Mouse (Mus musculus) C2C12 (cell line): ENCODE measurements around the gene Taf5l. TPM values are rescaled to one million over a fixed set of nuclear protein-coding genes. Genes with fewer than 3 reads are reported as not detected.
A peak's percentile ranks its signal among the peaks of the same experiment; 100 is the strongest.

Experiments
- H3K27me3 ChIP-seq: one replicate; pipeline ENCODE4 v1.6.1; 2011; ENCODE audit not compliant: control insufficient read depth, insufficient read depth, insufficient read length
- H3K36me3 ChIP-seq: one replicate; pipeline ENCODE4 v1.6.1; 2011; ENCODE audit not compliant: control insufficient read depth, insufficient read depth
- H3K4me3 ChIP-seq: one replicate; pipeline ENCODE4 v1.5.1; 2011; ENCODE audit warnings: mild to moderate bottlenecking, control low read depth; ENCODE audit not compliant: poor library complexity, insufficient read depth, severe bottlenecking
- H3K79me2 ChIP-seq: one replicate; pipeline ENCODE4 v1.6.1; 2011; ENCODE audit not compliant: control insufficient read depth, insufficient read depth
- H3K79me3 ChIP-seq: one replicate; pipeline ENCODE4 v1.6.1; 2011; ENCODE audit warnings: low read depth, control low read depth
- H3ac ChIP-seq: one replicate; pipeline ENCODE3; 2011; ENCODE audit warnings: low read depth; ENCODE audit not compliant: control insufficient read depth, insufficient read length
- CEBPB ChIP-seq: IDR thresholded peaks from one replicate; pipeline ENCODE4 v1.6.1; 2011; ENCODE audit warnings: low read depth, mild to moderate bottlenecking, control low read depth, moderate library complexity
- CTCF ChIP-seq: IDR thresholded peaks from one replicate; pipeline ENCODE4 v1.5.1; 2011; ENCODE audit not compliant: control insufficient read depth, insufficient read depth, insufficient read length
- FOSL1 ChIP-seq: IDR thresholded peaks from one replicate; pipeline ENCODE4 v1.8.0; 2011; ENCODE audit warnings: mild to moderate bottlenecking, low read length; ENCODE audit not compliant: poor library complexity, insufficient read depth, severe bottlenecking
- MAX ChIP-seq: IDR thresholded peaks from one replicate; pipeline ENCODE4 v1.6.1; 2011; ENCODE audit warnings: mild to moderate bottlenecking, control low read depth
- MYOD1 ChIP-seq: IDR thresholded peaks from one replicate; pipeline ENCODE4 v1.6.1; 2011; ENCODE audit warnings: low read depth; ENCODE audit not compliant: control insufficient read depth, insufficient read length
- MYOG ChIP-seq: IDR thresholded peaks from one replicate; pipeline ENCODE4 v1.6.1; 2011; ENCODE audit not compliant: control insufficient read depth, insufficient read length; ENCODE audit errors: extremely low read depth
- USF1 ChIP-seq: IDR thresholded peaks from one replicate; pipeline ENCODE4 v1.6.1; 2011; ENCODE audit warnings: low read depth, mild to moderate bottlenecking, control low read depth, moderate library complexity
- microRNA-seq: library from miRNA; unstranded; fragments of <30 nt; microRNA quantifications from one replicate; pipeline ENCODE4, GENCODE M21; 2019; ENCODE audit warnings: borderline microRNAs expressed
- polyA plus RNA-seq: library from polyadenylated mRNA; unstranded; fragments of >200 nt; fragmentation: generic; extraction: Trizol; gene quantifications from one replicate; pipeline ENCODE4 v1.2.1, GENCODE M21; 2012; ENCODE audit warnings: missing spikeins

Gene Taf5l
- polyA plus RNA-seq, 1 experiment: 26.2 TPM

- TF ChIP-seq FOSL1: no peak
- no peak for TF ChIP-seq CTCF
- TF ChIP-seq MYOG: no peak
- TF ChIP-seq USF1: no peak
- TF ChIP-seq MYOD1: no peak
- TF ChIP-seq MAX: no peak
- TF ChIP-seq CEBPB: no peak
- peak overlapping the region; percentile 92 for H3ac ChIP-seq
- peaks cover 21% of the 10 kb centered on the region for H3K79me3 ChIP-seq
- H3K27me3 ChIP-seq: no peaks in the 10 kb centered on the region
- peaks cover 25% of the 10 kb centered on the region for H3K79me2 ChIP-seq
- peaks cover 11% of the 10 kb centered on the region for H3K36me3 ChIP-seq
- peak overlapping the region; percentile 98 for H3K4me3 ChIP-seq
These were observed 71.0 kb downstream of the Taf5l start for GRCm38 (mm10) chr8:123950077-123950802.

- peaks cover 21% of the 10 kb centered on the region for H3K79me3 ChIP-seq
- no peaks in the 10 kb centered on the region for H3K27me3 ChIP-seq
- peaks cover 25% of the 10 kb centered on the region for H3K79me2 ChIP-seq
- H3ac ChIP-seq: peak overlapping the region; percentile 92
- peak overlapping the region; percentile 98 for H3K4me3 ChIP-seq
- TF ChIP-seq MAX (no peak), CEBPB (no peak), FOSL1 (no peak), USF1 (no peak), MYOD1 (no peak), CTCF (no peak), MYOG (no peak)
- peaks cover 18% of the 10 kb centered on the region for H3K36me3 ChIP-seq
These were observed 71.6 kb downstream of the Taf5l start for GRCm38 (mm10) chr8:123949686-123949986.

- H3K79me2 ChIP-seq: peaks cover 25% of the 10 kb centered on the region
- peak within 1 kb of the TSS; percentile 98 for H3K4me3 ChIP-seq
- H3K36me3 ChIP-seq: peaks cover 22% of the 10 kb centered on the region
- peak within 1 kb of the TSS; percentile 92 for H3ac ChIP-seq
- TF ChIP-seq MAX (peak; percentile 88), MYOG (no peak)
- H3K79me3 ChIP-seq: peaks cover 21% of the 10 kb centered on the region
- H3K27me3 ChIP-seq: no peaks in the 10 kb centered on the region
These were observed 72.1 kb downstream of the Taf5l start, which contains the start of gene Nup133 for GRCm38 (mm10) chr8:123948942-123949685. Gene Nup133 (minus strand): TSS chr8:123949265.

Small RNA genes lying within 50 kb of the gene (microRNA-seq; reads per million reads assigned to microRNA genes)
- gene Mir1967: not detected

Other genes starting within 250 kb of the Taf5l start
- gene Rab4a, start 215.4 kb downstream of the Taf5l start, polyA plus RNA-seq: 19.7 TPM
- gene Ccsap, start 161.2 kb downstream of the Taf5l start, polyA plus RNA-seq: 3.3 TPM
- gene Acta1, start 126.6 kb downstream of the Taf5l start, polyA plus RNA-seq: 23.4 TPM
- gene Nup133, start 72.1 kb downstream of the Taf5l start, polyA plus RNA-seq: 19.7 TPM
- gene Abcb10, start 38.3 kb downstream of the Taf5l start, polyA plus RNA-seq: 8.9 TPM
- gene Urb2, start 111 bp upstream of the Taf5l start, polyA plus RNA-seq: 9.8 TPM
- 55.5 TPM for gene Galnt2, start 210.0 kb upstream of the Taf5l start, polyA plus RNA-seq